Mouse (Mus musculus) intestine, embryonic 16.5 days (tissue): Measurements from ENCODE around the gene Itih2. TPM values are rescaled to one million over a fixed set of nuclear protein-coding genes. Genes with fewer than 3 reads are reported as not detected.
A peak's percentile ranks its signal among the peaks of the same experiment; 100 is the strongest.

Source experiments
- ATAC-seq: fragments of 200-750 bp; cut with Nextera tagmentation; 2 replicates; pipeline ENCODE4 v1.8.0; 2017; ENCODE audit warnings: moderate TSS enrichment, moderate library complexity
- H3K27ac ChIP-seq: fragments of 300-500 bp; sonication (generic); 2 replicates; pipeline ENCODE4 v1.5.1; 2014; ENCODE audit warnings: mild to moderate bottlenecking, low read length
- H3K27me3 ChIP-seq: fragments of 300-500 bp; sonication (generic); replicated peaks from 2 replicates; pipeline ENCODE4 v1.6.1; 2014; ENCODE audit warnings: low read length, control low read depth, mixed read lengths; ENCODE audit not compliant: control insufficient read depth, insufficient read depth
- H3K36me3 ChIP-seq: fragments of 300-500 bp; sonication (generic); 2 replicates; pipeline ENCODE4 v1.6.1; 2014; ENCODE audit warnings: low read length, control low read depth; ENCODE audit not compliant: control insufficient read depth, insufficient read depth
- H3K4me1 ChIP-seq: fragments of 300-500 bp; sonication (generic); 2 replicates; pipeline ENCODE4 v1.6.1; 2014; ENCODE audit warnings: low read length, control low read depth, mixed read lengths; ENCODE audit not compliant: control insufficient read depth, insufficient read depth
- H3K4me2 ChIP-seq: fragments of 300-500 bp; sonication (generic); 2 replicates; pipeline ENCODE4 v1.6.1; 2014; ENCODE audit warnings: low read depth, low read length, control low read depth
- H3K4me3 ChIP-seq: fragments of 300-500 bp; sonication (generic); 2 replicates; pipeline ENCODE4 v1.5.1; 2014; ENCODE audit warnings: mild to moderate bottlenecking, low read length
- H3K9ac ChIP-seq: fragments of 300-500 bp; sonication (generic); 2 replicates; pipeline ENCODE4 v1.6.1; 2014; ENCODE audit warnings: low read depth, low read length
- H3K9me3 ChIP-seq: fragments of 300-500 bp; sonication (generic); 2 replicates; pipeline ENCODE4 v1.6.1; 2016; ENCODE audit warnings: low read length, control low read depth; ENCODE audit not compliant: control insufficient read depth
- WGBS: fragments of 180-500 bp; shearing (Covaris S2); extraction: QIAGEN DNeasy Blood & Tissue Kit; methylation state at CpG from one replicate; pipeline ENCODE4 v1.1.7; 2014; 5-methylcytosine and 5-hydroxymethylcytosine counted together
- polyA plus RNA-seq: library from polyadenylated mRNA; unstranded; fragments of >200 nt; fragmentation: Nextera tagmentation; extraction: Ambion mirVana; gene quantifications from 2 replicates; pipeline ENCODE4 v1.2.1, GENCODE M21; 2015

Gene Itih2
- polyA plus RNA-seq, 1 experiment from 2014 or later, result 7.6 TPM

DNA sequence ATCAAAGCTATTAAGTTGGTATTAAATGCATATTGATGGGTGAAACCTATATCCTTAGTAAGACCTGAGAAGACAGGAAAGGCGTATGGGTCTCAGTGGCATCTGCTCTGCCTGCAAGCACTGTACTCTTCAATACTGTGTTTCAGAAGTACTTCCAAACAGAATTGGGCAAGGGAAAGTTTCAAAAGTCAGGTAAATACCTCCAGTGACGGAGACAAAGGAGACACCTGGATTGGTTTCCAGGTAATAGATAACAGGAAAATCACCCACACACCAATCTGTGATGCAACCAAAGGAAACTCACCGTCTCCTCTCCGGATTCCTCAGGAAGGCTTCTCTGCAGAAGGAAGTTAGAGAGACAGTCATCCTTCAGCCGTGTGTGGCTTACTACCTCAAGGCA is 3.7 kb downstream of the Itih2 start:
- Histone ChIP-seq H3K9me3 (no peaks in the 10 kb centered on the region), H3K36me3 (no peaks in the 10 kb centered on the region), H3K4me1 (no peaks in the 10 kb centered on the region; the same call in 1 of the 2 replicates), H3K27ac (no peak overlapping the region), H3K4me2 (no peak overlapping the region), H3K4me3 (no peak overlapping the region), H3K9ac (no peak overlapping the region), H3K27me3 (no peaks in the 10 kb centered on the region)
- WGBS, result 81% methylated on average over 5 of the region's 5 CpGs
- ATAC-seq, result no peak

DNA sequence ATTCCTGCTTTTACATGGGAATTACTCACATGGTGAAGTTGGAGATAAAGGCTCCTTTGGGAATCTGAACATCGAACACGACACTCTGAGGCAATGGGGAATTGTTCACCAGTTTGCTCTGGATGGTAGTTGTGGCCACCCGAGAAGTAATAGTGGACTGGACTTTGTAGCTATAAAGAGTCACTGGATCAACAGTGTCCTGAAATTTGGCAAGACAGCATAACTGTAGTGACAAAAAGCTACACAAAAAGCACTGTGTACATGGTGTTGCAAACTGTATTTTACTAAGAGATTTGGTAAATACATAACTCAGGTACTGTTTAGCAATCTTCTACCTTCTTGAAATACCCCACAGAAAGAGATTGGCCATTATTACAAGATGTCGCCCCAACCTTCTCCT is 5.1 kb downstream of the Itih2 start:
- Histone ChIP-seq H3K4me1 (no peaks in the 10 kb centered on the region; the same call in 1 of the 2 replicates), H3K4me3 (no peak overlapping the region), H3K27ac (no peak overlapping the region), H3K27me3 (no peaks in the 10 kb centered on the region), H3K9me3 (no peaks in the 10 kb centered on the region), H3K4me2 (no peak overlapping the region), H3K36me3 (no peaks in the 10 kb centered on the region), H3K9ac (no peak overlapping the region)
- no peak for ATAC-seq
- 88% methylated on average over 4 of the region's 4 CpGs for WGBS

DNA sequence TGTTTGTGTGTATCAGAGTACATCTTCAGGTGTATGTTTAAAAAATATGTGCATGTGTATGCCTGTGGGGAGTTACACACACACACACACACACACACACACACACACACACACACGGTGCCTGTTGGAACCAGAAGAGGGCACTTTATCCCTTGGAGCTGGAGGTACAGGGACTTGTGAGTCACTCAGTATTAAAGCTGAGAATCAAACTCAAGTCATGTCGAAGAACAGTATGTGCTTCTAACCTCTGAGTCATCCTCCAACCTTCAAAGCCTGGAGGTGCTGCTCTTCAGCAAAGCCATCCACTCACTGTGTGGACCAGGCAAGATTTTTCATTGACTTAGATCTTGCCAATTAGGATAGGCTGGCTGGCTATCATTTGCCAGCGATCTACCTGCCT is 9.4 kb downstream of the Itih2 start:
- H3K4me2 ChIP-seq, result no peak overlapping the region
- H3K9me3 ChIP-seq, result no peaks in the 10 kb centered on the region
- H3K4me3 ChIP-seq, result no peak overlapping the region
- no peak for ATAC-seq
- WGBS, result 71% methylated on average over 3 of the region's 3 CpGs
- no peaks in the 10 kb centered on the region for H3K36me3 ChIP-seq
- H3K4me1 ChIP-seq, result no peaks in the 10 kb centered on the region
- no peak overlapping the region for H3K27ac ChIP-seq
- H3K27me3 ChIP-seq, result no peaks in the 10 kb centered on the region
- no peak overlapping the region for H3K9ac ChIP-seq

DNA sequence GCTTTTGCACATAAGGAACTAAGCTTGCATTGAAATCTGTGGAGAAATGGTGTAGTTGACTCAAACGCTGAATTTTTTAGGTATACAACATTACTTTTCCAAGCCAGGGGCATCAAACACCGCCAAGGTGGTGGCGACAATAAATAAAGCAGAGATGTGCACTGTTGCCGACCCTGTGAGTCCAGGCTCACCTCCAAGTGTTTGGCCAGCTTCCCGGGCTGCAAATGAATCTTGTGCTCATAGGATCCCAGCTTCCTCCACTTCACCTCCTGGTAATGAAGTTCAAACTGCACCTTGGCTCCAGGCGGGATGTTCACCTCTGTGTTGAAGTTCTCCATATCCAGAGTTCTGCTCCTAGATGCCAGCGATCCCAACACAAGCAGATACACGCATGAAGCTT is 11.9 kb downstream of the Itih2 start:
- no peaks in the 10 kb centered on the region for H3K36me3 ChIP-seq
- 75% methylated on average over 8 of the region's 8 CpGs for WGBS
- no peaks in the 10 kb centered on the region for H3K9me3 ChIP-seq
- H3K4me2 ChIP-seq, result no peak overlapping the region
- no peak overlapping the region for H3K4me3 ChIP-seq
- no peak for ATAC-seq
- no peak overlapping the region for H3K27ac ChIP-seq
- no peaks in the 10 kb centered on the region for H3K4me1 ChIP-seq
- H3K9ac ChIP-seq, result no peak overlapping the region
- H3K27me3 ChIP-seq, result no peaks in the 10 kb centered on the region

DNA sequence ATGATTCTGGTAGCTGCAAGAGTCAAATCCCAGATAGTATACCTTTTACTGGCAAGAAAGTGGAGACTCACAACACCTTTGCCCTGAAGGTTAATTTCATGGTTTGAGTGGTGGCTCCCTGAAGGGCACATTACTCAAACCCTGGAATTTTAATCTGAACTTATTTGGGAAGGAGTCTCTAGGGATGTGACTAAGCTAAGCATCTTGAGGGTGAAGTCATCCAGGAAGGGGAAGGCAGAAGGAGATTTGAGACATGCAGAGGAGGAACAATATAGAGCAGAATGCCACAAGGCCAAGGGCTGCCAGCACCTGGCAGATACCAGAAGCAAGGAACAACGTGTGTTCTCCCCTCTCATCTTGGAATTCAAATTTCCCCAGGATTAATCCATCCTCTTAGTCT is 12.4 kb downstream of the Itih2 start:
- Histone ChIP-seq H3K36me3 (no peaks in the 10 kb centered on the region), H3K27ac (no peak overlapping the region), H3K9ac (no peak overlapping the region), H3K4me3 (no peak overlapping the region), H3K4me2 (no peak overlapping the region), H3K4me1 (no peaks in the 10 kb centered on the region), H3K27me3 (no peaks in the 10 kb centered on the region), H3K9me3 (no peaks in the 10 kb centered on the region)
- ATAC-seq, result no peak
- 62% methylated on average over 1 of the region's 1 CpGs for WGBS

DNA sequence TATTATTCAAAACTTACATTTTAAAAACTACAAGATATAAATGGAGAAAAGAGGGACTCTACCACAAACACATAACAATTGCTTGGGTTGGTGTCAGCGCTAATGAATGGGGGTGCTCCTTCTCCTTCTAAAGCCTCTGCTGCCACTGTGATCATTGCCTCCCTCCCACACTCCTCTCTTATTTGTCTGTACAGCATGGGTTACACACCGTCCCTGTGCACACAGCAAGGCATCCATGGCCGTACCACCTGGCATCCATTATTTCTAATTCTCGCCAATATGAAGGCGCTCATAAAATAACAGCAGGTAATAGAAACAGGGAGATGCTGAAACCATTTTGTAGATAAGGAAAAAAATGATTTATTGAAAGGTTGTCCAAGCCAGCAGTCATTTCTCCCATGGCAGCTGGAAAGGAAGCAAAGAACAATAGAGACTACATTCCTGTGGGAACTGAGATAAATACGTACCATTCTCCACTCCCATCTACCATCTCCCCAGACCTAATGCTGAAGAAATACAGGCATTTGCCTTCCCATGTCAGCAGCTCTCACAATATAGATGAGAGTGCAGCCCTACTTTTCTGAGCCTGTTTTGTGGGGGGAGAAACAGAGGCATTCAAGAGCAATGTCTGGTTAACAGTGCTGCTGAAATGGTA is 22.5 kb downstream of the Itih2 start:
- Histone ChIP-seq H3K27ac (no peak overlapping the region), H3K9me3 (no peaks in the 10 kb centered on the region), H3K4me1 (no peaks in the 10 kb centered on the region), H3K36me3 (no peaks in the 10 kb centered on the region), H3K4me2 (no peak overlapping the region), H3K27me3 (no peaks in the 10 kb centered on the region), H3K4me3 (no peak overlapping the region), H3K9ac (no peak overlapping the region)
- ATAC-seq, result no peak
- 67% methylated on average over 6 of the region's 6 CpGs for WGBS

DNA sequence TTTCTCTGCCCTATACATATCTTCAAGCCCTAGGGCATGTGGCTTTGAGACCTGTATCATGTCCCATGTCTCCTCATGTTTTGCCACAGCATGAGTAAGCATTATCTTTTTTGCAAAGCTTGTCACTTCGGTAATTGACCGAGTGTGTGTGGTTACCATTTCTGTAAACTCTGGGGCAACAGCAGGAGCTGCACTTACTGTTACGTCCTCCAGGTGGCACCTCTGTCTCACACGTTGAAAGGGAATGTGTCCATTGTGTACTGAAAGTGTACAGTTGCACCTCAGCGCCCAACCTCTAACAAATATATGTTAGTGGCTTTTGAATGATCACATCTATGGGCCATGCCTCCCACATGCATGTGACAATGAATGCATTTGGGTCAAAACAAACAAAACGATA is 30.0 kb downstream of the Itih2 start:
- 0 out of 2 replicates have a peak, but pooled peaks have one; percentile 29 for ATAC-seq
- Histone ChIP-seq H3K9me3 (no peaks in the 10 kb centered on the region), H3K36me3 (no peaks in the 10 kb centered on the region), H3K4me2 (no peak overlapping the region), H3K27me3 (no peaks in the 10 kb centered on the region), H3K4me3 (no peak overlapping the region), H3K9ac (no peak overlapping the region), H3K27ac (no peak overlapping the region), H3K4me1 (no peaks in the 10 kb centered on the region)
- WGBS, result 37% methylated on average over 6 of the region's 6 CpGs

DNA sequence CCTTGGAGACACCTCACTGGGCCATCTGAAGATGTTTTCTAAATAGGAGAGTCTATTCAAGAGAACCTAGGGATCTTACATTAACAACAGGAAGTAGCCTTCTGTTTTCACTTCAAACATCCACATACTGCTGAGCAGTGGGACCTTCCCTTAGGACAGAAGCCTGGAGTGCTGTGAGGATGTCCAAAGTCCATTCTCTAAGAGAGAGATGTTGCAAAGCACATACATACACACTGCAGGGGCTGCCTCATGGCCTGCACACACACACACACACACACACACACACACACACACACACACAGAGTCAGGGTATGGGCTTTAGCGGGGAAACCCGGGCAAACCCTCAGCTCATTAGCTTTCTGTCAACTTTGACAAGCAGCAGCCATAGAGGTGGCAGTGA is 30.7 kb downstream of the Itih2 start:
- no peaks in the 10 kb centered on the region for H3K36me3 ChIP-seq
- 42% methylated on average over 2 of the region's 2 CpGs for WGBS
- no peak overlapping the region for H3K27ac ChIP-seq
- no peak overlapping the region for H3K4me3 ChIP-seq
- H3K9me3 ChIP-seq, result no peaks in the 10 kb centered on the region
- peak; percentile 67 for ATAC-seq
- H3K9ac ChIP-seq, result no peak overlapping the region
- no peaks in the 10 kb centered on the region for H3K27me3 ChIP-seq
- no peaks in the 10 kb centered on the region for H3K4me1 ChIP-seq
- H3K4me2 ChIP-seq, result no peak overlapping the region

DNA sequence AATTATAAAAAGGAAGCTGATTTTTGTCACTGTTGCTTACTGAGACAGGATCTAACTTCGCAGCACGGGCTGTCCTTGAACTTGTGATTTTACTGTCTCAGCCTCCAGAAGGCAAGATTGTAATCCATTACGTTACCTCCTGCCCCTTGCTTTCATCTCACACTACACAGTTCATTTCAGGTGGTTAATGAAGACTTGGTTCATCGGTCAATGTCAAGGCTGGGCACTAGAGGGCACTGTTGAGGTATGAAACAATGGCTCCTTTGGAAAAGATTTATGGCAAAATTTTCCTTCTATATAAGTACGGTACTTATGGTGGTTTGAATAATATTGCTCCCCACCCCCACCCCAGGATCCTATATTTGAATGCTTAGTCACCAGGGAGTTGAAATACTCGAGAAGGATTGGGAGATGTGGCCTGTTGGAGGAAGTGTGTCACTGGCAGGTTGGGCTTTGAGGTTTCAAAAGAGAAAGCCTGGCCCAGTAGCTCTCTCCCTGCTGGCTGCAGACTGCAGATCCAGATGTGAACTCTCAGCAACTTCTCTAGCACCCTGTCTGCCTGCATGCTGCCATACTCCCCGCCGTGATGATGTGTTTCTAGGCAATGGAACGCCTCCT is 32.5 kb downstream of the Itih2 start:
- H3K4me1 ChIP-seq, result no peaks in the 10 kb centered on the region
- no peaks in the 10 kb centered on the region for H3K27me3 ChIP-seq
- H3K4me2 ChIP-seq, result no peak overlapping the region
- no peak overlapping the region for H3K4me3 ChIP-seq
- no peak overlapping the region for H3K9ac ChIP-seq
- 31% methylated on average over 9 of the region's 9 CpGs for WGBS
- H3K36me3 ChIP-seq, result no peaks in the 10 kb centered on the region
- no peak for ATAC-seq
- H3K9me3 ChIP-seq, result no peaks in the 10 kb centered on the region
- H3K27ac ChIP-seq, result no peak overlapping the region
